Mouse (Mus musculus) ES-Bruce4 (cell line): ENCODE results near the gene Lpar2.

Source experiments
- CTCF ChIP-seq: IDR thresholded peaks from one replicate; pipeline ENCODE4 v1.8.1; 2011; ENCODE audit warnings: low read depth, low read length
- EP300 ChIP-seq: IDR thresholded peaks from 2 replicates; pipeline ENCODE4 v1.6.1; 2011; ENCODE audit warnings: low read depth, low read length; ENCODE audit not compliant: insufficient read depth

DNA sequence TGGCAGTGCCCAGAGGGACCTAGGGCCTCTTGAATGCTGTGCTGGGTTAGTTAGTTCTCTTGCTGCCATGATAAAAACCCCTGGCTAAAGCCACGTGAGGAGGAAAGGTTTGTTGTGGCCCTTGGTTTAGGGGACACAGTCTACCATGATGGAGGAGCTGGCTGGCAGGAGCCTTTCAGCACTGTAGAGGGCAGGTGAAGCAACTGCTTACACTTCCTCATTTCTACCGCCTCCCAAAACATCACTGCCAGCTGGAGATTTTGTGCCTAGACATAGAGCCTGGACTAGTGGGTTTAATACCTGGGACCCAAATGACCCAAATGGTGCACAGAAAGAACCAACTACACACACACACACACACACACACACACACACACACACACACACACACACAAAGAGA lies 39.0 kb downstream of the Lpar2 start:
- TF ChIP-seq CTCF (no peak), EP300 (no peak)
